Mouse (Mus musculus) megakaryocyte, embryonic 14.5 days (primary cell): ENCODE data around the gene Ltbp1. TPM values are rescaled to one million over a fixed set of nuclear protein-coding genes. Genes with fewer than 3 reads are reported as not detected.

ENCODE experiments used
- H3K27me3 ChIP-seq: replicated peaks from 2 replicates; pipeline ENCODE3; 2012; ENCODE audit warnings: inconsistent platforms
- H3K36me3 ChIP-seq: replicated peaks from 2 replicates; pipeline ENCODE3; 2012; ENCODE audit warnings: low read length, inconsistent platforms, mixed read lengths
- H3K4me1 ChIP-seq: 2 replicates; pipeline ENCODE4 v1.6.1; 2012; ENCODE audit warnings: inconsistent platforms
- H3K4me3 ChIP-seq: replicated peaks from 2 replicates; pipeline ENCODE3; 2012; ENCODE audit warnings: moderate library complexity, mild to moderate bottlenecking, inconsistent platforms
- H3K9me3 ChIP-seq: 2 replicates; pipeline ENCODE4 v1.6.1; 2012; ENCODE audit warnings: inconsistent platforms
- FLI1 ChIP-seq: IDR thresholded peaks from 2 replicates; pipeline ENCODE4 v1.6.1; 2012; ENCODE audit warnings: low read length, inconsistent platforms, mixed read lengths
- GATA1 ChIP-seq: IDR thresholded peaks from 3 replicates; pipeline ENCODE4 v1.6.1; 2012; ENCODE audit warnings: mixed read lengths, low read length, inconsistent platforms, borderline replicate concordance
- polyA plus RNA-seq: library from polyadenylated mRNA; stranded (reverse); fragments of >175 nt; gene quantifications from 2 replicates; pipeline ENCODE4 v1.2.3, GENCODE M21; 2012; ENCODE audit warnings: low replicate concordance; ENCODE audit not compliant: insufficient read depth

Gene Ltbp1
- polyA plus RNA-seq, 1 experiment = 30.6 TPM

GRCm38 (mm10) chr17:75107412-75107811 lies 102.0 kb downstream of the Ltbp1 start:
- no peak for TF ChIP-seq FLI1
- TF ChIP-seq GATA1 = no peak
- peaks cover 79% of the 10 kb centered on the region for H3K4me1 ChIP-seq
- H3K36me3 ChIP-seq = peaks cover 81% of the 10 kb centered on the region
- no peaks in the 10 kb centered on the region for H3K27me3 ChIP-seq
- no peaks in the 10 kb centered on the region for H3K9me3 ChIP-seq
- H3K4me3 ChIP-seq = no peak overlapping the region

GRCm38 (mm10) chr17:75107879-75108278 lies 102.5 kb downstream of the Ltbp1 start:
- H3K36me3 ChIP-seq = peaks cover 78% of the 10 kb centered on the region
- H3K27me3 ChIP-seq = no peaks in the 10 kb centered on the region
- H3K4me3 ChIP-seq = no peak overlapping the region
- H3K9me3 ChIP-seq = no peaks in the 10 kb centered on the region
- TF ChIP-seq GATA1 (no peak), FLI1 (no peak)
- peaks cover 79% of the 10 kb centered on the region for H3K4me1 ChIP-seq

GRCm38 (mm10) chr17:75109081-75109716 lies 103.8 kb downstream of the Ltbp1 start:
- Histone ChIP-seq H3K9me3 (no peaks in the 10 kb centered on the region), H3K4me1 (peaks cover 70% of the 10 kb centered on the region), H3K27me3 (no peaks in the 10 kb centered on the region), H3K36me3 (peaks cover 72% of the 10 kb centered on the region), H3K4me3 (no peak overlapping the region)
- TF ChIP-seq GATA1 (no peak), FLI1 (no peak)

GRCm38 (mm10) chr17:75110252-75111205 lies 105.2 kb downstream of the Ltbp1 start:
- Histone ChIP-seq H3K36me3 (peaks cover 70% of the 10 kb centered on the region), H3K9me3 (no peaks in the 10 kb centered on the region), H3K4me1 (peaks cover 67% of the 10 kb centered on the region), H3K27me3 (no peaks in the 10 kb centered on the region), H3K4me3 (no peak overlapping the region)
- TF ChIP-seq GATA1 (no peak), FLI1 (no peak)

- H3K36me3 ChIP-seq = peaks cover 64% of the 10 kb centered on the region
- no peak for TF ChIP-seq GATA1
- no peak for TF ChIP-seq FLI1
- peaks cover 79% of the 10 kb centered on the region for H3K4me1 ChIP-seq
- no peaks in the 10 kb centered on the region for H3K9me3 ChIP-seq
- H3K4me3 ChIP-seq = no peak overlapping the region
- no peaks in the 10 kb centered on the region for H3K27me3 ChIP-seq
Measured at GRCm38 (mm10) chr17:75115594-75115993, 110.2 kb downstream of the Ltbp1 start.

- H3K9me3 ChIP-seq = no peaks in the 10 kb centered on the region
- peaks cover 84% of the 10 kb centered on the region for H3K4me1 ChIP-seq
- no peaks in the 10 kb centered on the region for H3K27me3 ChIP-seq
- H3K36me3 ChIP-seq = peaks cover 73% of the 10 kb centered on the region
- H3K4me3 ChIP-seq = no peak overlapping the region
- TF ChIP-seq FLI1 = no peak
- no peak for TF ChIP-seq GATA1
Measured at GRCm38 (mm10) chr17:75118896-75119295, 113.5 kb downstream of the Ltbp1 start.

GRCm38 (mm10) chr17:75119422-75119821 lies 114.1 kb downstream of the Ltbp1 start:
- Histone ChIP-seq H3K27me3 (no peaks in the 10 kb centered on the region), H3K9me3 (no peaks in the 10 kb centered on the region), H3K4me3 (no peak overlapping the region), H3K4me1 (peaks cover 88% of the 10 kb centered on the region), H3K36me3 (peaks cover 74% of the 10 kb centered on the region)
- TF ChIP-seq FLI1 (no peak), GATA1 (no peak)

- H3K4me1 ChIP-seq = peaks cover 92% of the 10 kb centered on the region
- peaks cover 78% of the 10 kb centered on the region for H3K36me3 ChIP-seq
- H3K4me3 ChIP-seq = no peak overlapping the region
- no peaks in the 10 kb centered on the region for H3K27me3 ChIP-seq
- no peaks in the 10 kb centered on the region for H3K9me3 ChIP-seq
- TF ChIP-seq GATA1 = no peak
- TF ChIP-seq FLI1 = no peak
Measured at GRCm38 (mm10) chr17:75120071-75120470, 114.7 kb downstream of the Ltbp1 start.

- TF ChIP-seq FLI1 (no peak), GATA1 (no peak)
- Histone ChIP-seq H3K4me1 (peaks cover 89% of the 10 kb centered on the region), H3K27me3 (no peaks in the 10 kb centered on the region), H3K9me3 (no peaks in the 10 kb centered on the region), H3K36me3 (peaks cover 74% of the 10 kb centered on the region), H3K4me3 (no peak overlapping the region)
Measured at GRCm38 (mm10) chr17:75122584-75123282, 117.4 kb downstream of the Ltbp1 start.
